Mouse (Mus musculus): Measurements from ENCODE around the gene Gprc5c. TPM values are rescaled to one million over a fixed set of nuclear protein-coding genes. Genes with fewer than 3 reads are reported as not detected.

The Gprc5c gene
- polyA plus RNA-seq, 1 experiment from 2014 or later: 2.3 TPM

- Histone ChIP-seq H3K9ac (ENCODE audit: low read depth, low read length) (no peak overlapping the region), H3K4me1 (replicated peaks; ENCODE audit: control insufficient read depth, insufficient read depth, low read length) (no peaks in the 10 kb centered on the region), H3K4me2 (replicated peaks; ENCODE audit: low read depth) (peak overlapping the region; percentile 98), H3K27me3 (replicated peaks; ENCODE audit: control insufficient read depth, insufficient read depth, low read length) (peaks cover 38% of the 10 kb centered on the region), H3K9me3 (ENCODE audit: control insufficient read depth) (no peaks in the 10 kb centered on the region), H3K27ac (ENCODE audit: low read depth, low read length) (no peak overlapping the region), H3K36me3 (ENCODE audit: control insufficient read depth, insufficient read depth) (no peaks in the 10 kb centered on the region), H3K4me3 (ENCODE audit: low read depth, low read length) (peak overlapping the region; percentile 69)
- 47% methylated on average over 7 of the region's 7 CpGs for whole genome bisulfite sequencing
- TF ChIP-seq CTCF (IDR thresholded peaks at IDR 0.05; ENCODE audit: low read depth): no peak
- ATAC-seq: no peak
Observed at GRCm38 (mm10) chr11:114853174-114853838, 2.4 kb downstream of the Gprc5c start.

GRCm38 (mm10) chr11:114854581-114854980 is 3.6 kb downstream of the Gprc5c start:
- no peak overlapping the region for H3K9ac ChIP-seq (ENCODE audit: low read depth, low read length)
- 73% methylated on average over 6 of the region's 6 CpGs for WGBS
- TF ChIP-seq CTCF (IDR thresholded peaks at IDR 0.05; ENCODE audit: low read depth): no peak
- no peaks in the 10 kb centered on the region for H3K36me3 ChIP-seq (ENCODE audit: control insufficient read depth, insufficient read depth)
- H3K4me2 ChIP-seq (replicated peaks; ENCODE audit: low read depth): no peak overlapping the region
- no peak for ATAC-seq
- H3K9me3 ChIP-seq (ENCODE audit: control insufficient read depth): no peaks in the 10 kb centered on the region
- peaks cover 30% of the 10 kb centered on the region for H3K27me3 ChIP-seq (replicated peaks; ENCODE audit: control insufficient read depth, insufficient read depth, low read length)
- H3K27ac ChIP-seq (ENCODE audit: low read depth, low read length): no peak overlapping the region
- H3K4me3 ChIP-seq (ENCODE audit: low read depth, low read length): no peak overlapping the region
- no peaks in the 10 kb centered on the region for H3K4me1 ChIP-seq (replicated peaks; ENCODE audit: control insufficient read depth, insufficient read depth, low read length)

- H3K27ac ChIP-seq (ENCODE audit: low read depth, low read length): no peak overlapping the region
- TF ChIP-seq CTCF (IDR thresholded peaks at IDR 0.05; ENCODE audit: low read depth): no peak
- ATAC-seq: no peak
- H3K9ac ChIP-seq (ENCODE audit: low read depth, low read length): no peak overlapping the region
- WGBS: 65% methylated on average over 5 of the region's 5 CpGs
- H3K27me3 ChIP-seq (replicated peaks; ENCODE audit: control insufficient read depth, insufficient read depth, low read length): peaks cover 22% of the 10 kb centered on the region
- H3K36me3 ChIP-seq (ENCODE audit: control insufficient read depth, insufficient read depth): no peaks in the 10 kb centered on the region
- H3K4me1 ChIP-seq (replicated peaks; ENCODE audit: control insufficient read depth, insufficient read depth, low read length): no peaks in the 10 kb centered on the region
- H3K4me2 ChIP-seq (replicated peaks; ENCODE audit: low read depth): no peak overlapping the region
- no peaks in the 10 kb centered on the region for H3K9me3 ChIP-seq (ENCODE audit: control insufficient read depth)
- no peak overlapping the region for H3K4me3 ChIP-seq (ENCODE audit: low read depth, low read length)
Observed at GRCm38 (mm10) chr11:114856125-114856524, 5.2 kb downstream of the Gprc5c start.

GRCm38 (mm10) chr11:114858641-114859040 is 7.7 kb downstream of the Gprc5c start:
- WGBS: 92% methylated on average over 2 of the region's 2 CpGs
- Histone ChIP-seq H3K9ac (ENCODE audit: low read depth, low read length) (no peak overlapping the region), H3K4me1 (replicated peaks; ENCODE audit: control insufficient read depth, insufficient read depth, low read length) (no peaks in the 10 kb centered on the region), H3K27ac (ENCODE audit: low read depth, low read length) (no peak overlapping the region), H3K4me3 (ENCODE audit: low read depth, low read length) (no peak overlapping the region), H3K36me3 (ENCODE audit: control insufficient read depth, insufficient read depth) (no peaks in the 10 kb centered on the region), H3K4me2 (replicated peaks; ENCODE audit: low read depth) (no peak overlapping the region), H3K9me3 (ENCODE audit: control insufficient read depth) (no peaks in the 10 kb centered on the region), H3K27me3 (replicated peaks; ENCODE audit: control insufficient read depth, insufficient read depth, low read length) (0 out of 2 replicates have a peak, but pooled peaks cover 3% of the 10 kb centered on the region)
- no peak for ATAC-seq
- peak; percentile 69 for TF ChIP-seq CTCF (IDR thresholded peaks at IDR 0.05; ENCODE audit: low read depth)

GRCm38 (mm10) chr11:114861057-114861456 is 10.1 kb downstream of the Gprc5c start:
- H3K9ac ChIP-seq (ENCODE audit: low read depth, low read length): no peak overlapping the region
- no peak overlapping the region for H3K4me3 ChIP-seq (ENCODE audit: low read depth, low read length)
- H3K4me1 ChIP-seq (replicated peaks; ENCODE audit: control insufficient read depth, insufficient read depth, low read length): no peaks in the 10 kb centered on the region
- no peaks in the 10 kb centered on the region for H3K36me3 ChIP-seq (ENCODE audit: control insufficient read depth, insufficient read depth)
- WGBS: 53% methylated on average over 2 of the region's 2 CpGs
- no peaks in the 10 kb centered on the region for H3K27me3 ChIP-seq (replicated peaks; ENCODE audit: control insufficient read depth, insufficient read depth, low read length)
- TF ChIP-seq CTCF (IDR thresholded peaks at IDR 0.05; ENCODE audit: low read depth): no peak
- no peaks in the 10 kb centered on the region for H3K9me3 ChIP-seq (ENCODE audit: control insufficient read depth)
- no peak overlapping the region for H3K27ac ChIP-seq (ENCODE audit: low read depth, low read length)
- ATAC-seq: no peak
- H3K4me2 ChIP-seq (replicated peaks; ENCODE audit: low read depth): no peak overlapping the region

GRCm38 (mm10) chr11:114862687-114863086 is 11.7 kb downstream of the Gprc5c start:
- Histone ChIP-seq H3K27ac (ENCODE audit: low read depth, low read length) (no peak overlapping the region), H3K9ac (ENCODE audit: low read depth, low read length) (no peak overlapping the region), H3K9me3 (ENCODE audit: control insufficient read depth) (no peaks in the 10 kb centered on the region), H3K4me3 (ENCODE audit: low read depth, low read length) (no peak overlapping the region), H3K4me1 (replicated peaks; ENCODE audit: control insufficient read depth, insufficient read depth, low read length) (peaks cover 8% of the 10 kb centered on the region; the same call in 1 of the 2 replicates), H3K4me2 (replicated peaks; ENCODE audit: low read depth) (no peak overlapping the region), H3K36me3 (ENCODE audit: control insufficient read depth, insufficient read depth) (no peaks in the 10 kb centered on the region; the same call in 1 of the 2 replicates), H3K27me3 (replicated peaks; ENCODE audit: control insufficient read depth, insufficient read depth, low read length) (no peaks in the 10 kb centered on the region)
- ATAC-seq: no peak
- WGBS: 99% methylated on average over 3 of the region's 3 CpGs
- peak; percentile 23; the same call in 1 of the 2 replicates for TF ChIP-seq CTCF (IDR thresholded peaks at IDR 0.05; ENCODE audit: low read depth)
